27 mouse cellular contexts compared by ENCODE assay signal in the genomic region with DNA sequence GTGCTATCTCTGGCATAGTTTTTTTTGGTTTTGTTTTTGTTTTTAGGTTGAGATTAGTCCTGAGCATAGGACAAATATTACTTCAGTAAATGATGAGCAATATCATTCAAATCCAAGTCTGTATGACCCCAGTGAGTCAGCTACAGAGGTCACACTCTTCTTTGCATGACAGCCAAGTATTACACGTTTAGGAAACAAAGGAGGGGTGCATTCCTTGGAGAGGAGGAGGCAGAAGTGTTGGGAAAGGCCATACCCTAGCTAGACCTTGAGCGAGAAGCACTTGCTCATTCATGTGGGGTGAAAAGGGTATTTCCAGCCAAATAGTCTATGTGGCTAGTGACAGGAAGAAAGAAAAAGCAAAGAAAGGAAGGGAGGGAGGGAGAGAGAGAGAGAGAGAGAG. TPM values are rescaled to one million over a fixed set of nuclear protein-coding genes. Genes with fewer than 3 reads are reported as not detected.
DNase-seq lines count a peak whose midpoint lies in the region; ATAC-seq lines count a peak whose summit lies in the region.
"Had no signal": no experiment of that assay in that cellular context is flagged by ENCODE, and none has a peak within 500 bp of the region (broad histone marks: within the 10 kb centered on the region; RNA-seq: fewer than 3 reads in every experiment).

No protein-coding gene starts in this region.

- no peaks in the 10 kb centered on the region for H3K27me3 ChIP-seq in midbrain, embryonic 16.5 days (ENCODE audit: control insufficient read depth, insufficient read depth, low read depth, low read length)
- H3K27me3 ChIP-seq in forebrain, embryonic 14.5 days (replicated peaks; ENCODE audit: control insufficient read depth, insufficient read depth, low read length), result no peaks in the 10 kb centered on the region
- H3K27me3 ChIP-seq: forebrain, embryonic 13.5 days; intestine, embryonic 15.5 days; limb, embryonic 12.5 days; liver, embryonic 15.5 days; lung, embryonic 15.5 days; neural tube, embryonic 12.5 days; Patski had no signal

- H3K4me2 ChIP-seq in midbrain, embryonic 16.5 days (ENCODE audit: low read length), result no peak overlapping the region
- H3K4me2 ChIP-seq in forebrain, embryonic 14.5 days (ENCODE audit: low read length), result no peak overlapping the region
- H3K4me2 ChIP-seq: forebrain, embryonic 13.5 days; intestine, embryonic 15.5 days; limb, embryonic 12.5 days; liver, embryonic 15.5 days; lung, embryonic 15.5 days; neural tube, embryonic 12.5 days had no signal

- H3K9me3 ChIP-seq in midbrain, embryonic 16.5 days (replicated peaks; ENCODE audit: control insufficient read depth, low read length, poor library complexity, severe bottlenecking), result no peaks in the 10 kb centered on the region
- H3K9me3 ChIP-seq in forebrain, embryonic 14.5 days (replicated peaks; ENCODE audit: control insufficient read depth, low read length), result no peaks in the 10 kb centered on the region
- H3K9me3 ChIP-seq: forebrain, embryonic 13.5 days; intestine, embryonic 15.5 days; limb, embryonic 12.5 days; liver, embryonic 15.5 days; lung, embryonic 15.5 days; midbrain, embryonic 10.5 days; neural tube, embryonic 12.5 days had no signal

- 55% methylated on average over 2 of the region's 2 CpGs for WGBS in midbrain, embryonic 16.5 days
- 67% methylated on average over 2 of the region's 2 CpGs for WGBS in forebrain, embryonic 14.5 days

- H3K9ac ChIP-seq in midbrain, embryonic 16.5 days (ENCODE audit: low read depth, low read length), result no peak overlapping the region
- no peak overlapping the region for H3K9ac ChIP-seq in forebrain, embryonic 14.5 days (ENCODE audit: low read length)
- H3K9ac ChIP-seq: forebrain, embryonic 13.5 days; intestine, embryonic 15.5 days; limb, embryonic 12.5 days; liver, embryonic 15.5 days; lung, embryonic 15.5 days; neural tube, embryonic 12.5 days had no signal

- H3K27ac ChIP-seq in midbrain, embryonic 16.5 days (ENCODE audit: low read length), result no peak overlapping the region
- H3K27ac ChIP-seq in forebrain, embryonic 14.5 days (ENCODE audit: low read depth, low read length), result no peak overlapping the region
- H3K27ac ChIP-seq: forebrain, embryonic 13.5 days; intestine, embryonic 15.5 days; layer of hippocampus, adult 2 months; left cerebral cortex, adult 2 months; limb, embryonic 12.5 days; liver, embryonic 15.5 days; lung, embryonic 15.5 days; midbrain, embryonic 10.5 days; neural tube, embryonic 12.5 days had no signal

- H3K4me3 ChIP-seq in midbrain, embryonic 16.5 days (ENCODE audit: low read depth, low read length), result no peak overlapping the region
- H3K4me3 ChIP-seq in forebrain, embryonic 14.5 days (ENCODE audit: low read depth, low read length), result no peak overlapping the region
- H3K4me3 ChIP-seq: forebrain, embryonic 13.5 days; intestine, embryonic 15.5 days; layer of hippocampus, adult 2 months; left cerebral cortex, adult 2 months; limb, embryonic 12.5 days; liver, embryonic 15.5 days; lung, embryonic 15.5 days; midbrain, embryonic 10.5 days; myocyte; neural tube, embryonic 12.5 days had no signal

- H3K36me3 ChIP-seq in midbrain, embryonic 16.5 days (ENCODE audit: control insufficient read depth, insufficient read depth, low read length), result no peaks in the 10 kb centered on the region
- H3K36me3 ChIP-seq in forebrain, embryonic 14.5 days (ENCODE audit: control insufficient read depth, insufficient read depth, low read length), result no peaks in the 10 kb centered on the region
- H3K36me3 ChIP-seq: intestine, embryonic 15.5 days; limb, embryonic 12.5 days; liver, embryonic 15.5 days; lung, embryonic 15.5 days; midbrain, embryonic 10.5 days; neural tube, embryonic 12.5 days had no signal

- DNase-seq in adrenal gland, postnatal 14 days, result peak; percentile 36
- DNase-seq in adrenal gland, postnatal 25 days, result no peak
- peak; percentile 26 for DNase-seq in 3T3-L1 (ENCODE audit: low read depth, low spot score)
- DNase-seq in Muller cell, postnatal 12 days (ENCODE audit: inconsistent ontology term), result peak; percentile 76
- peak; percentile 46 for DNase-seq in induced T-regulatory cell, adult 2 months (ENCODE audit: low read depth)
- no peak for DNase-seq in forebrain, embryonic 14.5 days (ENCODE audit: low spot score)
- DNase-seq: cerebellum, adult 11-12 months; cerebellum, postnatal 25 days; gastrocnemius, postnatal 36 days; kidney, adult 2 months; kidney, postnatal 36 days; right cerebral cortex, adult 18-20 months; thymus, adult 2 months; thymus, postnatal 4 days had no signal

- no peaks in the 10 kb centered on the region for H3K4me1 ChIP-seq in midbrain, embryonic 16.5 days (ENCODE audit: control insufficient read depth, insufficient read depth, low read length)
- H3K4me1 ChIP-seq in forebrain, embryonic 14.5 days (ENCODE audit: control insufficient read depth, insufficient read depth, low read length), result no peaks in the 10 kb centered on the region
- H3K4me1 ChIP-seq: forebrain, embryonic 13.5 days; intestine, embryonic 15.5 days; liver, embryonic 15.5 days; lung, embryonic 15.5 days; midbrain, embryonic 10.5 days; neural tube, embryonic 12.5 days had no signal

- ATAC-seq in midbrain, embryonic 16.5 days, result no peak
- ATAC-seq in forebrain, embryonic 14.5 days, result no peak
- ATAC-seq: forebrain, embryonic 13.5 days; hindbrain, embryonic 16.5 days; intestine, embryonic 15.5 days; Patski had no signal

RNA-seq across cellular contexts. Expression of gene Arl4a, which starts 28.0 kb away (rescaled TPM):
- 104 and 125 TPM in 2 replicates for total RNA-seq in adrenal gland, postnatal 14 days (2021)
- 51.2 and 59.3 TPM in 2 replicates for total RNA-seq in adrenal gland, postnatal 25 days (2021)
- 120 and 134 TPM in 2 replicates for polyA plus RNA-seq in midbrain, embryonic 16.5 days (2015; fragmentation: Nextera tagmentation; extraction: Ambion mirVana)
- 98.1 and 105 TPM in 2 replicates for polyA plus RNA-seq in forebrain, embryonic 14.5 days (2014; fragmentation: Nextera tagmentation; extraction: Ambion mirVana)

Comparison
In these comparisons a context has a peak if more than half of its experiments do, and no peak if none do; other contexts are left out.
1. DNase-seq: peak in adrenal gland, postnatal 14 days (single experiment), 3T3-L1 (single experiment), Muller cell, postnatal 12 days (single experiment) and induced T-regulatory cell, adult 2 months (single experiment); none in adrenal gland, postnatal 25 days (single experiment) and forebrain, embryonic 14.5 days (single experiment).